Mouse (Mus musculus) left cerebral cortex, adult 9 months (tissue): ENCODE measurements around the gene Rhot1.
"Not testable (repeated sequence)": the region's sequence is repeated elsewhere in the genome, so short reads cannot be mapped to it uniquely, and the experiment has no call there.

ENCODE experiments used
- DNase-seq, 2 experiments: peaks; one replicate each; pipeline ENCODE4 v3.0.0; 2022; ENCODE audit warnings: low spot score in 2 of 2

Rhot1 gene

GRCm38 (mm10) chr11:80208860-80209800 is at the start of gene Rhot1:
TSS of gene Rhot1 (plus strand) at chr11:80209019.
- DNase-seq, result peak; percentile 85 to 96

GRCm38 (mm10) chr11:80161041-80161440 is 47.8 kb upstream of the Rhot1 start:
- no peak for DNase-seq

- DNase-seq, result no peak
These were observed 45.3 kb upstream of the Rhot1 start for GRCm38 (mm10) chr11:80163362-80164116.

- no peak for DNase-seq
These were observed 44.6 kb upstream of the Rhot1 start for GRCm38 (mm10) chr11:80164224-80164623.

GRCm38 (mm10) chr11:80168121-80168520 is 40.7 kb upstream of the Rhot1 start:
- no peak for DNase-seq

- DNase-seq, result no peak
These were observed 40.1 kb upstream of the Rhot1 start for GRCm38 (mm10) chr11:80168611-80169249.

- no peak for DNase-seq
These were observed 39.2 kb upstream of the Rhot1 start for GRCm38 (mm10) chr11:80169629-80170028.

GRCm38 (mm10) chr11:80170351-80170750 is 38.5 kb upstream of the Rhot1 start:
- DNase-seq, result no peak

- no peak for DNase-seq
These were observed 36.9 kb upstream of the Rhot1 start for GRCm38 (mm10) chr11:80171884-80172283.

- DNase-seq, result no peak
These were observed 34.7 kb upstream of the Rhot1 start for GRCm38 (mm10) chr11:80173963-80174670.

GRCm38 (mm10) chr11:80176911-80177895 is 31.6 kb upstream of the Rhot1 start:
- DNase-seq, result no peak

- no peak for DNase-seq
These were observed 30.5 kb upstream of the Rhot1 start for GRCm38 (mm10) chr11:80178316-80178715.

GRCm38 (mm10) chr11:80181021-80181749 is 27.6 kb upstream of the Rhot1 start:
- DNase-seq, result no peak

- DNase-seq, result not testable (repeated sequence)
These were observed 25.6 kb upstream of the Rhot1 start for GRCm38 (mm10) chr11:80183054-80183704.

- DNase-seq, result peak; percentile 40 to 81
These were observed 25.0 kb upstream of the Rhot1 start, which contains the start of gene Rnf135 for GRCm38 (mm10) chr11:80183705-80184255. TSS of gene Rnf135 (plus strand) at chr11:80183851.

- no peak for DNase-seq
These were observed 24.2 kb upstream of the Rhot1 start for GRCm38 (mm10) chr11:80184531-80185071.

GRCm38 (mm10) chr11:80185441-80185976 is 23.3 kb upstream of the Rhot1 start:
- not testable (repeated sequence) for DNase-seq

- DNase-seq, result no peak
These were observed 18.5 kb upstream of the Rhot1 start for GRCm38 (mm10) chr11:80190280-80190679.
